Mouse (Mus musculus) right cerebral cortex, adult 2 months (tissue): Measurements from ENCODE around the gene Hip1.

Source experiments
- DNase-seq, 2 experiments: peaks; one replicate each; pipeline ENCODE4 v3.0.0; 2021 to 2022; ENCODE audit warnings: low spot score in 2 of 2

Hip1 gene

DNA sequence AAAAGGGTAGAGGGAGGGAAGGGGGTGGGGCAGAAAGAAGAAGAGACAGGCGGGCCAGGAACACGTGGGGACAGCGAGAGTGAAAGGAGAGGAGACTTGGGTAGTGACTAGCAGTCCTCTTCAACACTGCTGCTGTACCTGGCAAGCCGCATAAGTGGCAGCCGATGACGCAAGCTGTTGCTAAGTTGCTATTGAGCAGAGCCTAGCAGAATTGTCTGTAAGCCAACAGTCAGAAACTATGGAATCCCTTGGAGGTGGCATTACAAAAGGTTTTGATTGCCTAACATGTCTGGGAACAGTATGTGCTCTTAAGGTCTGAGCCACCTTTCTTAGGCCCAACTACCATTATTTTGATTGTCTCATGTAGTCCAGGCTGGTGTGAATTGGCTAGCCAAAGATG is 176.6 kb downstream of the Hip1 start:
- no peak for DNase-seq

DNA sequence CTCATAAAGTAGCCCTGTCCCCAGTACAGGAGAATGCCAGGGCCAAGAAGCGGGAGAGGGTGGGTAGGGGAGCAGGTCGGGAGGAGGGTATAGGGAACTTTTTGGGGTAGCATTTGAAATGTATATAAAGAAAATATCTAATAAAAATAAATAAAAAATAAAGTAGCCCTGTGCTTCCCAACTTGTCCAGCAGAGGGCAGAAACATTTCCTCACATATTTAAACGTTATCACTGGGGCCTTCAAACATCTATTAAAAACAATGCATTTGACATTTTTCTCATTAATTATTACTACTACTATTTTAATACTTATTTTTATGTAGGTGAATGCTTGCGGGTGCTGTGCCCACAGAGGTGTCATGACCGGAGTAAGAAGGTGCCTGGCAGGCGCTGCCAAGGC is 177.1 kb downstream of the Hip1 start:
- DNase-seq = no peak

DNA sequence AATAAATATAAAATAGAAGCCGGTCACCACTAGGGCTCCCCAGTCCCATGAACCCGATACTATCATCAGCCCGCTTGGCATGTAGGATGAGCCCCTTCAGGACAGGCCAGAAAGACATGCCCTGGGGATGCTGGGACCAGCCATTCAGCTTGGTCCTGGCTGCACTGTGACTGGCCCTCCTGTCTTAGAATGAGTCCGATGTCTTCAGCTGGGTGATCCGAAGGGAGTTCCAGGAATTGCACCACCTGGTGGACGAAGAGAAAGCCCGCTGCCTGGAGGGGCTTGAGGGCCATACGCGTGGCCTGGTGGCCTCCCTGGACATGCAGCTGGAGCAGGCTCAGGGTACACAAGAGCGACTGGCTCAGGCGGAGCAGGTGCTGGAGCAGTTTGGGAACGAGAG is 181.4 kb downstream of the Hip1 start:
- no peak for DNase-seq

DNA sequence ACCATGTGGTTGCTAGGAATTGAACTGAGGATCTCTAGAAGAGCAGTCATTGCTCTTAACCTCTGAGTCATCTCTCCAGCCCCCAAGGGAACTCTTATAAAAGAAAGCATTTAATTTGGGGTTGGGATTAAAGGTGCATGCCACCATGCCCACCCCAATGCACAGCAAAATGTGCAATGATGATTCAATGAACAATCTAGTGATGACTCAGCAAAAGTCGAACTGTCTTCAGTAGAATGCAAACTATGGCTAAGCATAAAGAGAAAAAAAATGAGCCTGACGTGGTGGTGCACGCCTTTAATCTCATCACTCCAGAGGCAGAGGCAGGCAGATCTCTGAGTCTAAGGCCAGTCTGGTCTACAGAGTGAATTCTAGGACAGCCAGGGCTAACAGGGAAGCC is 182.3 kb downstream of the Hip1 start:
- no peak for DNase-seq

DNA sequence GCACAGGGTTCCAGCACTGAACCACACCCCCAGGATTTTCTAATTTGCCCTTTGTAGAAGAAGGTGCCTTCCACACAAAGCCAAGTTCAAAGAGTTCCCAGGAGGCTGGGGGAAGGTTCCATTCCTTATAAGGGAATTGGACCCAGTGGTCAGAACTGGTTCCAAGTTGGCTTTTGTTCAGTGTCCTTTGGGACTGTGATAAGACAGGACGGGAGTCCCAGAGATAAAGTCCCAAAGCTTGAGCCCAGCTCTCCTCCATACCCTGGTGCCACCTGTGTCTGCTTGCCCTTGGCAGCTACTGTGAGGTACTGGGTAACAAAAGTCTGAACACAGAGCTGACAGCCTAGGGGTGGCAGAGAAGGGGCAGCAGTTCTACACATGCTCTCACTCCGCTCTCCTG is 185.1 kb downstream of the Hip1 start:
- DNase-seq = no peak

DNA sequence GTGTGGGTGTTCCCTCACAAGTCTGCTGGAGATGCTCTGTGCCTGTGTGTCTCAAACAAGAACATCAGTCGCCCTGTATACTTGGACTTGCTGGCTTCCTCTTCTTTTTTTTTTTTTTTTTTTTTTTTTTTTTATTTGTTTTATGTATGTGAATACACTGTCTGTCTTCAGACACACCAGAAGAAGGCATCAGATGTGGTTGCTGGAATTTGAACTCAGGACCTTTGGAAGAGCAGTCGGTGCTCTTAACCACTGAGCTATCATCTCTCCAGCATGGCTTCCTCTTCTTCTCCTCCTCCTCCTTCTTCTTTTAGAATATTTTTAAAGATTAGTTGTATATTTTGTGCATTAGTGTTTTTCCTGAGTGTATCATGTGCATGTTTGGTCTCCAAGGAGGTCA is 187.4 kb downstream of the Hip1 start:
- DNase-seq = no peak
